Mouse (Mus musculus) forebrain, embryonic 16.5 days (tissue): ENCODE data around the gene Aldoart2. TPM values are rescaled to one million over a fixed set of nuclear protein-coding genes. Genes with fewer than 3 reads are reported as not detected.

Experiments
- ATAC-seq: fragments of 200-750 bp; cut with Nextera tagmentation; 2 replicates; pipeline ENCODE4 v1.8.0; 2017; ENCODE audit warnings: mild to moderate bottlenecking, moderate library complexity
- H3K27ac ChIP-seq: fragments of 300-500 bp; sonication (generic); 2 replicates; pipeline ENCODE4 v1.5.1; 2014; ENCODE audit warnings: low read length, control low read depth
- H3K27me3 ChIP-seq: fragments of 300-500 bp; sonication (generic); replicated peaks from 2 replicates; pipeline ENCODE4 v1.6.1; 2014; ENCODE audit warnings: low read length; ENCODE audit not compliant: control insufficient read depth, insufficient read depth
- H3K36me3 ChIP-seq: fragments of 300-500 bp; sonication (generic); 2 replicates; pipeline ENCODE4 v1.6.1; 2014; ENCODE audit not compliant: control insufficient read depth, insufficient read depth
- H3K4me1 ChIP-seq: fragments of 300-500 bp; sonication (generic); replicated peaks from 2 replicates; pipeline ENCODE4 v1.6.1; 2014; ENCODE audit warnings: low read length; ENCODE audit not compliant: control insufficient read depth, insufficient read depth
- H3K4me2 ChIP-seq: fragments of 300-500 bp; sonication (generic); 2 replicates; pipeline ENCODE4 v1.6.1; 2014; ENCODE audit warnings: mild to moderate bottlenecking, low read length, control low read depth
- H3K4me3 ChIP-seq: fragments of 300-500 bp; sonication (generic); replicated peaks from 2 replicates; pipeline ENCODE4 v1.5.1; 2014; ENCODE audit warnings: mild to moderate bottlenecking, low read length, control low read depth
- H3K9ac ChIP-seq: fragments of 300-500 bp; sonication (generic); replicated peaks from 2 replicates; pipeline ENCODE4 v1.6.1; 2014; ENCODE audit warnings: low read depth, low read length, control low read depth
- H3K9me3 ChIP-seq: fragments of 300-500 bp; sonication (generic); 2 replicates; pipeline ENCODE4 v1.6.1; 2016; ENCODE audit warnings: low read length; ENCODE audit not compliant: control insufficient read depth
- WGBS: fragments of 180-500 bp; shearing (Covaris S2); extraction: QIAGEN DNeasy Blood & Tissue Kit; methylation state at CpG from one replicate; pipeline ENCODE4 v1.1.7; 2014; 5-methylcytosine and 5-hydroxymethylcytosine counted together
- polyA plus RNA-seq: library from polyadenylated mRNA; unstranded; fragments of >200 nt; fragmentation: Nextera tagmentation; extraction: Ambion mirVana; gene quantifications from 2 replicates; pipeline ENCODE4 v1.2.1, GENCODE M21; 2015

Gene Aldoart2
- polyA plus RNA-seq, 1 experiment from 2014 or later, result not detected

DNA sequence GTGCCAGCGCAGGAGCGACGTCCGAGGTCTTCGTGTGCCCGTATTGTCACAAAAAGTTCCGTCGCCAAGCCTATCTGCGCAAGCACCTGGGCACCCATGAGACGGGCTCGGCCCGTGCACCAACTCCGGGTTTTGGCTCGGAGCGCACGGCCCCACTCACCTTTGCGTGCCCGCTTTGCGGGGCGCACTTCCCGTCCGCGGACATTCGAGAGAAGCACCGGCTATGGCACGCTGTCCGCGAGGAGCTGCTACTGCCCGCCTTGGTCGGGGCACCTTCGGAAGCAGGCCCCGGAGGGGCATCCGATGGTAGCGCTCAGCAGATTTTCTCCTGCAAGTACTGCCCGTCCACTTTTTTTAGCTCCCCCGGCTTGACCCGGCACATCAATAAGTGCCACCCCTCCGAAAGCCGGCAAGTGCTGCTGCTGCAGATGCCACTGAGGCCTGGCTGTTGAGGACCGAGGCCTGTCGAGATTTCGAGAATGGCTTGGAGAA lies 35.5 kb downstream of the Aldoart2 start:
- WGBS, result 2% methylated on average over 42 of the region's 42 CpGs
- Histone ChIP-seq H3K4me3 (peak overlapping the region; percentile 57), H3K9ac (no peak overlapping the region), H3K4me2 (peak overlapping the region; percentile 93), H3K27ac (no peak overlapping the region), H3K9me3 (no peaks in the 10 kb centered on the region), H3K27me3 (peaks cover 47% of the 10 kb centered on the region), H3K4me1 (peaks cover 24% of the 10 kb centered on the region), H3K36me3 (no peaks in the 10 kb centered on the region)
- ATAC-seq, result 0 out of 2 replicates have a peak, but pooled peaks have one; percentile 0

DNA sequence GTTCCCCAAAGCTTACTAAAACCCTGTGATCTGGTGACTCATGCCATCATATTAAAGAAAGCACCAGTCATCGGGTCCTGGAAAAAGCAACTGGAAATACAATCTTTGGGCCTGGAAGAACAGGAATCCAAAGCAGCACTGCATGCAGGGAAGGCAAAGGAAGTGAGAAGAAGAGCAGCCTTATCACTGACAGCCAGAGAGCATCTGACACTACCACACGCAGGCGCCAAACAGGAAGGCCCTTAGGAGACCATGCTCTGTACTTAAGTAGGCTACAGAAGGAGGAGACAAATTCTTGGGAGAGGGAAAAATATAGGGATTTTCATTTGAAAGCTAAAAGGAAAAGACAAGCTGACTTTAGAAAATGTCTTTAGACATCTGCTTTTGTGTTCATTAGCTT lies 39.4 kb downstream of the Aldoart2 start:
- 82% methylated on average over 3 of the region's 3 CpGs for WGBS
- Histone ChIP-seq H3K36me3 (no peaks in the 10 kb centered on the region), H3K4me2 (no peak overlapping the region)

DNA sequence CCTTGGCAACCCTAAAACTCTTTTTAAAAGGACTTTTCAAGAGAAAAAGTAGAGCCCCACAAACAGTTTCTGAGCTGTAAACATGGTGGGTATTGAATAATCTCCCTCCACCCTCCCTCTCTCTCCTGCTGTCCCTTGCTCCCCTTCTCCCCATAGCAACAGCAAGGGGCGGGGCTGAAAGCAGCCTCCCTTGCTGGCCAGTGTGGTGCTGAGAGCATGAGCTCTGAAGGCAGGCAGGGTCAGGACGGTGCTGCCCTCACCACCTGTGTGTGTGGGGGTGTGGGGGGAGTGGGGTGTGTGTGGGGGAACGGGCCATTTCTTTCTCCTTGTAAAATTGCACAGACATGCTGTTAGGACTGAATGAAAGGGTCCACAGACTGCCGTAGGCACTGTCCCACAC lies 42.9 kb downstream of the Aldoart2 start:
- Histone ChIP-seq H3K36me3 (no peaks in the 10 kb centered on the region), H3K4me1 (no peaks in the 10 kb centered on the region), H3K4me3 (no peak overlapping the region), H3K27ac (no peak overlapping the region), H3K9me3 (no peaks in the 10 kb centered on the region), H3K9ac (no peak overlapping the region), H3K4me2 (no peak overlapping the region), H3K27me3 (no peaks in the 10 kb centered on the region)
- ATAC-seq, result no peak
- WGBS, result 13% methylated on average over 4 of the region's 4 CpGs

More for the DNA sequence above, 39.4 kb downstream of the Aldoart2 start:
- H3K4me3 ChIP-seq, result no peak overlapping the region
- H3K27ac ChIP-seq, result no peak overlapping the region
- H3K4me1 ChIP-seq, result peaks cover 12% of the 10 kb centered on the region
- ATAC-seq, result no peak
- peaks cover 21% of the 10 kb centered on the region for H3K27me3 ChIP-seq
- H3K9me3 ChIP-seq, result no peaks in the 10 kb centered on the region
- H3K9ac ChIP-seq, result no peak overlapping the region

DNA sequence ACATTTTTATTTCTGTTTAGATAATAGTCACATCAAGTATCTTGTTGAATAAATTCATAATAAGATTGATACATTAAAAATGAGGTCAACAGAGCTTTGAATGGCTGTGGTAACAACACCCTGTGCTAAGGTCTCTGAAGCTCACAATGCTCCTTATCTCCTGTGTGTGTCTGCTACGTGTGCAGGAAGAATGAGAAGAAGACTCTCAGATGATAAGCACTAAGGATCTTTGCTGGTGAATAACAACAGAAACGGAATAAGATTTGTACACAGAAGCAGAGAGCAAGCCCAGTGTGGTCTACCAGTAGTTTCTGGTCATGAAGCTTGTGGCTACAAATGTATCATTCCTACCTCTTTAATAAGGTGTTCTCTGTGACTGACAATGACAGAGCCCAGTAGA lies 45.8 kb downstream of the Aldoart2 start:
- Histone ChIP-seq H3K36me3 (no peaks in the 10 kb centered on the region), H3K27ac (no peak overlapping the region), H3K4me1 (no peaks in the 10 kb centered on the region), H3K4me3 (no peak overlapping the region), H3K9ac (no peak overlapping the region), H3K4me2 (no peak overlapping the region), H3K27me3 (no peaks in the 10 kb centered on the region), H3K9me3 (no peaks in the 10 kb centered on the region)
- ATAC-seq, result no peak
- WGBS, result 83% methylated on average over 2 of the region's 2 CpGs

Other genes with a start within 250 kb of the Aldoart2 start
- gene Psma6, start 181.0 kb upstream of the Aldoart2 start, polyA plus RNA-seq, result 434 and 452 TPM in 2 replicates
- 53.4 and 58.5 TPM in 2 replicates for gene Nfkbia, start 72.6 kb upstream of the Aldoart2 start, polyA plus RNA-seq
- gene Insm2, start 34.2 kb downstream of the Aldoart2 start, polyA plus RNA-seq, result 1.6 and 1.7 TPM in 2 replicates